Mouse (Mus musculus) embryonic facial prominence, embryonic 11.5 days (tissue): ENCODE results near the gene Aldh3a2. TPM values are rescaled to one million over a fixed set of nuclear protein-coding genes. Genes with fewer than 3 reads are reported as not detected.

ENCODE experiments used
- ATAC-seq: fragments of 200-750 bp; cut with Nextera tagmentation; replicated peaks from 2 replicates; pipeline ENCODE4 v1.8.0; 2017; ENCODE audit warnings: low read depth; ENCODE audit not compliant: insufficient number of reproducible peaks, low FRiP score, low TSS enrichment
- DNase-seq: peaks from one replicate; pipeline ENCODE4 v3.0.0-alpha.2; 2015; ENCODE audit warnings: low spot score
- H3K27ac ChIP-seq: fragments of 300-500 bp; sonication (generic); replicated peaks from 2 replicates; pipeline ENCODE4 v1.5.1; 2014; ENCODE audit warnings: mild to moderate bottlenecking, low read depth, low read length, control low read depth
- H3K27me3 ChIP-seq: fragments of 300-500 bp; sonication (generic); 2 replicates; pipeline ENCODE4 v1.6.1; 2014; ENCODE audit warnings: mild to moderate bottlenecking, low read length, moderate library complexity, mixed read lengths; ENCODE audit not compliant: control insufficient read depth, insufficient read depth
- H3K36me3 ChIP-seq: fragments of 300-500 bp; sonication (generic); replicated peaks from 2 replicates; pipeline ENCODE4 v1.6.1; 2014; ENCODE audit warnings: low read depth, mild to moderate bottlenecking, low read length, moderate library complexity, mixed read lengths; ENCODE audit not compliant: control insufficient read depth, insufficient read depth
- H3K4me1 ChIP-seq: fragments of 300-500 bp; sonication (generic); 2 replicates; pipeline ENCODE4 v1.6.1; 2014; ENCODE audit warnings: low read length, mixed read lengths; ENCODE audit not compliant: control insufficient read depth, insufficient read depth
- H3K4me2 ChIP-seq: fragments of 300-500 bp; sonication (generic); 2 replicates; pipeline ENCODE4 v1.6.1; 2014; ENCODE audit warnings: low read depth, mild to moderate bottlenecking, control low read depth, low read length, moderate library complexity
- H3K4me3 ChIP-seq: fragments of 300-500 bp; sonication (generic); 2 replicates; pipeline ENCODE4 v1.5.1; 2014; ENCODE audit warnings: low read depth, low read length, control low read depth
- H3K9ac ChIP-seq: fragments of 300-500 bp; sonication (generic); replicated peaks from 2 replicates; pipeline ENCODE4 v1.6.1; 2014; ENCODE audit warnings: mild to moderate bottlenecking, control low read depth, low read length
- H3K9me3 ChIP-seq: fragments of 300-500 bp; sonication (generic); replicated peaks from 2 replicates; pipeline ENCODE4 v1.6.1; 2016; ENCODE audit warnings: mild to moderate bottlenecking, low read length, inconsistent platforms, mixed read lengths; ENCODE audit not compliant: control insufficient read depth
- WGBS: fragments of 180-500 bp; shearing (Covaris S2); extraction: QIAGEN DNeasy Blood & Tissue Kit; methylation state at CpG from one replicate; pipeline ENCODE4 v1.1.7; 2014; 5-methylcytosine and 5-hydroxymethylcytosine counted together
- polyA plus RNA-seq: library from polyadenylated mRNA; unstranded; fragments of >200 nt; fragmentation: Nextera tagmentation; extraction: Ambion mirVana; gene quantifications from 2 replicates; pipeline ENCODE4 v1.2.1, GENCODE M21; 2014

Aldh3a2 gene
- polyA plus RNA-seq, 1 experiment from 2014 or later, result 22.4 TPM

GRCm38 (mm10) chr11:61244406-61244805 lies 22.9 kb downstream of the Aldh3a2 start:
- Histone ChIP-seq H3K36me3 (no peaks in the 10 kb centered on the region), H3K9me3 (no peaks in the 10 kb centered on the region), H3K4me3 (no peak overlapping the region), H3K4me1 (no peaks in the 10 kb centered on the region), H3K27me3 (no peaks in the 10 kb centered on the region), H3K27ac (no peak overlapping the region), H3K4me2 (no peak overlapping the region), H3K9ac (no peak overlapping the region)
- no peak for ATAC-seq
- no peak for DNase-seq
- WGBS, result 84% methylated on average over 7 of the region's 7 CpGs

DNA sequence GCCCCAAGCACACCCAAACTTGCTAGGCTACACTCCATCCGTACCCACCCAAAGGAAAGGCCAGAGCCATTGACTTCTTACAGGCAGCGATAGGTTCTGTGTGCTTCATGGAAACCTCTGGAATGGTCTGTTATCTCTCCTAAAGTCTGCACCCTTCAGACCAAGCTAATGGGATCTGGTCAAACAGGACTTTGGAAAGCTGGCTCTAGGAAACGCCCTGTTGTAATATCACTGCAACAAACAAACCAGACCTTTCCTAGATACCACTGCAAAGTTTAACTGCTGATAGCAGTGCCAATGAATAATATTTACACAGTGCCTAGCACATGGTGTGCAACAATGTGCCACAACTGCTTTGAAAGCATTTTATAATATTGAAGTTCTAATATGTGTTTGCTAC lies 31.2 kb downstream of the Aldh3a2 start:
- 91% methylated on average over 3 of the region's 3 CpGs for WGBS
- DNase-seq (no peak), ATAC-seq (no peak)
- Histone ChIP-seq H3K27ac (no peak overlapping the region), H3K4me3 (no peak overlapping the region), H3K4me1 (no peaks in the 10 kb centered on the region), H3K9ac (no peak overlapping the region), H3K4me2 (no peak overlapping the region), H3K36me3 (no peaks in the 10 kb centered on the region), H3K9me3 (no peaks in the 10 kb centered on the region), H3K27me3 (no peaks in the 10 kb centered on the region)

DNA sequence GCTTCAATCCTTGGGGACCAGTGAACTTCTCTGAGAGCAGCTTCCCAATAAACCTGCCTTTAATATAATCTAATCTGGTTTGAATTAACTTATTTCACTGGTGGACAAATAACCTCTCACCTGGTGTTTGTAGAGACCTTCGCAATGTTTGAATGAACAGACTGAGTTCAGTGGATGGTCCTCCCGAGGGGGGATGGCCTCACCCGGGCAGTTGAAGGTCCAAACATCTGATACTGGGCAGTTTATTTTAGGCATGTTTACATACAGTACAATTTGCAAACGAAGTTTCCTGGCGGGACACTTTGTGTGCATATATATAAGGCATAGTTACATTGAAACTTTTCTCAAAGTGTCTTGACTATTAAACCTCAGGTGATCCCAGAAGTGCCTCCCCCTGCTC lies 33.1 kb downstream of the Aldh3a2 start:
- H3K27me3 ChIP-seq, result no peaks in the 10 kb centered on the region
- no peak overlapping the region for H3K4me2 ChIP-seq
- ATAC-seq (no peak), DNase-seq (no peak)
- H3K4me1 ChIP-seq, result no peaks in the 10 kb centered on the region
- WGBS, result 53% methylated on average over 5 of the region's 5 CpGs
- no peak overlapping the region for H3K27ac ChIP-seq
- no peak overlapping the region for H3K9ac ChIP-seq
- H3K4me3 ChIP-seq, result no peak overlapping the region
- no peaks in the 10 kb centered on the region for H3K36me3 ChIP-seq
- no peaks in the 10 kb centered on the region for H3K9me3 ChIP-seq

- Histone ChIP-seq H3K27ac (no peak overlapping the region), H3K4me1 (no peaks in the 10 kb centered on the region), H3K9me3 (no peaks in the 10 kb centered on the region), H3K4me2 (no peak overlapping the region), H3K9ac (no peak overlapping the region), H3K4me3 (no peak overlapping the region), H3K36me3 (no peaks in the 10 kb centered on the region), H3K27me3 (no peaks in the 10 kb centered on the region)
- WGBS, result 22% methylated on average over 9 of the region's 9 CpGs
- ATAC-seq (no peak), DNase-seq (peak; percentile 80)
Measured at GRCm38 (mm10) chr11:61231329-61231728, 35.9 kb downstream of the Aldh3a2 start.

DNA sequence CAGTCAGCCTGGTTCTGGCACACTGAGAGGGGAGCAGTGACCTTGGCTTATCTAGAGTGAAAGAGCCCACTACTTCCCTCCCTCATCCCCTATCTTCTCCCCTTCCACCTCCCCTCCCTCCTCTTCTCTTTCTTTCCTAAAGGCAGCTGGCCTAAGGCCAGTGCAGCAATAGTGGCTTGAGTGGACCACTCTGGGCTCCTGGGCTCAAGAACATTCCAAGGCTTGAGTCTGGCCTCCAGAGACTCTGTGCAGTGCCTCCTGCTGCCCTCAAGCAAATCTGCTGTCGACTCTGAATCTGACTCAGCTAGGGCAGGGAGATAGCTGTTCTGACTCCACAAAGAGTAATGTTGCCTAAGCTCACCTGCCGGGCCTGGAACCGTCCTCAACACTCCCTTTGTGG lies 38.9 kb downstream of the Aldh3a2 start:
- no peak overlapping the region for H3K4me3 ChIP-seq
- no peaks in the 10 kb centered on the region for H3K36me3 ChIP-seq
- no peaks in the 10 kb centered on the region for H3K27me3 ChIP-seq
- DNase-seq, result no peak
- H3K9ac ChIP-seq, result no peak overlapping the region
- no peak overlapping the region for H3K4me2 ChIP-seq
- H3K9me3 ChIP-seq, result no peaks in the 10 kb centered on the region
- H3K27ac ChIP-seq, result no peak overlapping the region
- ATAC-seq, result no peak
- H3K4me1 ChIP-seq, result no peaks in the 10 kb centered on the region
- WGBS, result 66% methylated on average over 3 of the region's 3 CpGs

- H3K36me3 ChIP-seq, result no peaks in the 10 kb centered on the region
- H3K4me1 ChIP-seq, result no peaks in the 10 kb centered on the region
- H3K27ac ChIP-seq, result no peak overlapping the region
- H3K27me3 ChIP-seq, result no peaks in the 10 kb centered on the region
- DNase-seq, result no peak
- no peak overlapping the region for H3K4me2 ChIP-seq
- no peak overlapping the region for H3K4me3 ChIP-seq
- H3K9me3 ChIP-seq, result no peaks in the 10 kb centered on the region
- 86% methylated on average over 8 of the region's 8 CpGs for whole genome bisulfite sequencing
- H3K9ac ChIP-seq, result no peak overlapping the region
- no peak for ATAC-seq
Measured at GRCm38 (mm10) chr11:61227816-61228215, 39.4 kb downstream of the Aldh3a2 start.

DNA sequence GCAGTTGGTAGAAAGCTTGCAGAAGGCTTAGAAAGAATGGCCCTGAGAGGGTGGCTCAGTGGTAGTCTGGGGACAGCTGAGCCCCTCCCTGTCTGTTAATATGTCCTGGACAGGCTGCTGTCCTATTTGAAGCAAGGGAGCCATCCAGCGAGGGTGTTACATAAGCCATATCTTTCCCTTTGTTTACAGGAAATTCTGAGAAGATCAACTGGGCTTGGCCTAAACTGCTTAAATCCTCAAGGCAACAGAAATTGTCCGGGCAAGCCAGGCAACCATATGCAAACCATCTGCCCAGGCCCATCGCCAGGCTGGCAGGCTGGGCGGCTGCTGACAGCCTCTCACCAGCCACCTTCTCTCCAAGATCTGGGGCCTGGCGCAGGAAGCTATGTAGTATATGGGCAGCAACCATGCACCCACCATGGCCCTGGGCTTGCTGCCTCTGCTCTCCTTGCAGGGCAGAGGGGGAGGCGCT lies 41.3 kb downstream of the Aldh3a2 start:
- Histone ChIP-seq H3K9me3 (no peaks in the 10 kb centered on the region), H3K4me2 (no peak overlapping the region), H3K9ac (no peak overlapping the region), H3K27me3 (no peaks in the 10 kb centered on the region), H3K4me3 (no peak overlapping the region), H3K4me1 (no peaks in the 10 kb centered on the region), H3K27ac (no peak overlapping the region), H3K36me3 (no peaks in the 10 kb centered on the region)
- no peak for ATAC-seq
- no peak for DNase-seq
- 84% methylated on average over 6 of the region's 6 CpGs for WGBS

DNA sequence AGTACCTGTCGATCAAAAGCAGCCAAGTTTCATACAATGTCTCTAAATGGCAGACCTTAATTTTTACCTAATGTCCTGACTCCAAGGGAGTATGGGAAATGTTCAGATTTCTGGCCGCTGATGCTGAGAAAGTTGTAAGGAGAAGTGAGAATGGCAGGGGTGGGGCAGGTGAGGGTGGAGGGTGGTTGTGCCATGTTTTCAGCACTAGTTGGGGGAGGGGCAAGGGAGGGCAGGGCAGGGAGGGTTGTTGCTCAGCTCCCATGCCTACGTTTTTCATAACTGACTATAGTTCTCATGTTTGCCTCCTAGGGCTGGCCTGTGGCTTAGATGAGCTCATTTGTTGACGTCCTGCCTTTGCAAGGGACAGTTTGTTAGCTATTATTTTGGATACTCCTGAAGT lies 41.8 kb downstream of the Aldh3a2 start:
- Histone ChIP-seq H3K36me3 (no peaks in the 10 kb centered on the region), H3K9ac (no peak overlapping the region), H3K9me3 (no peaks in the 10 kb centered on the region), H3K4me2 (no peak overlapping the region), H3K27me3 (no peaks in the 10 kb centered on the region), H3K4me1 (no peaks in the 10 kb centered on the region), H3K4me3 (no peak overlapping the region), H3K27ac (no peak overlapping the region)
- no peak for DNase-seq
- WGBS, result 78% methylated on average over 4 of the region's 4 CpGs
- no peak for ATAC-seq
